Mouse (Mus musculus) midbrain, embryonic 10.5 days (tissue): ENCODE results near the gene 4930432K21Rik. TPM values are rescaled to one million over a fixed set of nuclear protein-coding genes. Genes with fewer than 3 reads are reported as not detected.

Experiments used
- DNase-seq: peaks from one replicate; pipeline ENCODE4 v3.0.0-alpha.2; 2017; ENCODE audit warnings: low spot score
- H3K27ac ChIP-seq: fragments of 300-500 bp; sonication (generic); replicated peaks from 2 replicates; pipeline ENCODE4 v1.5.1; 2016; ENCODE audit warnings: mild to moderate bottlenecking
- H3K27me3 ChIP-seq: fragments of 300-500 bp; sonication (generic); 2 replicates; pipeline ENCODE4 v1.6.1; 2016; ENCODE audit warnings: low read depth, mild to moderate bottlenecking; ENCODE audit not compliant: poor library complexity, severe bottlenecking
- H3K36me3 ChIP-seq: fragments of 300-500 bp; sonication (generic); 2 replicates; pipeline ENCODE4 v1.6.1; 2016; ENCODE audit warnings: mild to moderate bottlenecking, moderate library complexity
- H3K4me1 ChIP-seq: fragments of 300-500 bp; sonication (generic); 2 replicates; pipeline ENCODE4 v1.6.1; 2016
- H3K4me3 ChIP-seq: fragments of 300-500 bp; sonication (generic); 2 replicates; pipeline ENCODE4 v1.5.1; 2016; ENCODE audit warnings: mild to moderate bottlenecking, moderate library complexity
- H3K9me3 ChIP-seq: fragments of 300-500 bp; sonication (generic); replicated peaks from 2 replicates; pipeline ENCODE4 v1.6.1; 2016; ENCODE audit warnings: mild to moderate bottlenecking
- WGBS: fragments of 180-500 bp; shearing (Covaris S2); methylation state at CpG from one replicate; pipeline ENCODE4 v1.1.7; 2016; 5-methylcytosine and 5-hydroxymethylcytosine counted together
- polyA plus RNA-seq: library from polyadenylated mRNA; unstranded; fragments of >200 nt; fragmentation: Nextera tagmentation; extraction: Ambion mirVana; gene quantifications from 2 replicates; pipeline ENCODE4 v1.2.1, GENCODE M21; 2016

4930432K21Rik gene
- polyA plus RNA-seq, 1 experiment from 2014 or later, result 2.4 TPM

DNA sequence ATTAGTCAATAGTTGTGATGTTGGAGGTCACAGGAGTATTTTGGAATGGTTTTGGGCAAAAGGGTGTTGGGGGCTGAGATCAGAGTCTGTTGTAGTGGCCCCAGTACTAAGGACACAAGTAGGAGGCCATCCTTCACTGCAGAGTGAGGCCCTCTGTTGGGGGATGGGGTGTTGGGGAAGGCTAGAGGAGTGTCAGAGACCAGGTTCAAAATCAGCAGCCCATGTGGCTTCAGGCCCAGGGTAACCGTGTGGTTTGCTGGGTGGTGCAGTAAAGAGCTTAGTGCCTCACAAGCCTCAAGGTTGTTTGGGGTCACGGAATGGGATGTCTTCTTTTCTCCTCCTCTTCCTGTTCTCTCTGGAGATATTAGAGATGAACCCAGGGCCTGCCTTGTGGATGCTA, 21.1 kb upstream of the 4930432K21Rik start:
- Histone ChIP-seq H3K27ac (no peak overlapping the region; the same call in 1 of the 2 replicates), H3K4me1 (peaks cover 14% of the 10 kb centered on the region), H3K27me3 (peaks cover 12% of the 10 kb centered on the region), H3K4me3 (no peak overlapping the region), H3K9me3 (no peaks in the 10 kb centered on the region), H3K36me3 (peaks cover 4% of the 10 kb centered on the region)
- WGBS, result 82% methylated on average over 2 of the region's 2 CpGs
- DNase-seq, result no peak

DNA sequence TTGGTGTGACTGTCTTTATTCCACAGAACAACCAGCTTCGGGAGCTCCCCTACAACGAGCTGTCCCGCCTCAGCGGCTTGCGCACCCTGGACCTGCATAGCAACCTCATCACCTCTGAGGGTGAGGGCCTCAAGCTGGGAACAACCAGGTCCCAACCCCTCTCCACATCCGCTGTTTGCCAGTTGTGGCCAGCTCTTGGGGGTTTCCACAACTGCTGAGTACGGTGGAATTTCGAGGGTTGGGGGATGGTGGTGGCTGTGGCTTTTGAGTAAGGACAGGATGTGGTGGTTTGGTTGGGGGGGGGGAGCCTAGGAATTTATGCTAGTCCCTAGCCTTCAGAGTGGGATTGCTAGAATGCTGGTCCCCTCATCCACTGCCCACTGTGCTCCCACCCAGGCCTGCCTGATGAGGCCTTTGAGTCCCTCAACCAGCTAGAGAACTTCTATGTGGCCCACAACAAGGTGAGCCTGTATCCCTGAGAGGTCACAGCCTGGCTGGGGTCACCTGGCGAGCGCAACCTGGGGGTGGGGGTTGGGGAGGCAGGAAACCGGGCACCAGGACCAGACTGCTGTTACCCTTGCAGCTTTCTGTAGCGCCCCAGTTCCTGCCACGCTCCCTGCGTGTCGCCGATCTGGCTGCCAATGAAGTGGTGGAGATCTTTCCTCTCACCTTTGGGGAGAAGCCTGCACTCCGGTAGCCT, 20.5 kb upstream of the 4930432K21Rik start:
- 69% methylated on average over 17 of the region's 17 CpGs for WGBS
- Histone ChIP-seq H3K27me3 (peaks cover 12% of the 10 kb centered on the region), H3K36me3 (peaks cover 10% of the 10 kb centered on the region), H3K9me3 (no peaks in the 10 kb centered on the region), H3K4me1 (peaks cover 14% of the 10 kb centered on the region), H3K4me3 (no peak overlapping the region), H3K27ac (0 out of 2 replicates have a peak overlapping the region, but pooled peaks have one; percentile 7)
- DNase-seq, result no peak

DNA sequence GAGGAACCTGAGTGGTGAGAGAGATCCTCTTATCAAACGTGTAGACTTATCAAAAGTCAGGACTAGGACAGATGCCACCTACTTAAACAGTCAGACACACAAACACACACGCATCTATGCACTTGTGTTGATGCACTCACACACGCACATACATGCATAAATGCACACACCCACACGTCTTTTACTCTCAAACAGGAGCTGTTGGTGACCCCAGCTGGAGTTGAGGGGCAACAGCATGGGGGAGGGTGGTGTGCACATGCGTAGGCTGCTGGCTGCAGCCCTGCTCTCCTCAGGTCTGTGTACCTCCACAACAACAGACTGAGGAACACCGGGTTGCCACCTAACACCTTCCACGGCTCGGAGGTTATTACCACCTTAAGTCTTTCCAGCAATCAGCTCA, 19.5 kb upstream of the 4930432K21Rik start:
- DNase-seq, result no peak
- Histone ChIP-seq H3K27me3 (peaks cover 12% of the 10 kb centered on the region), H3K27ac (no peak overlapping the region), H3K4me3 (no peak overlapping the region), H3K4me1 (peaks cover 14% of the 10 kb centered on the region), H3K9me3 (no peaks in the 10 kb centered on the region), H3K36me3 (peaks cover 19% of the 10 kb centered on the region)
- 71% methylated on average over 8 of the region's 8 CpGs for WGBS

DNA sequence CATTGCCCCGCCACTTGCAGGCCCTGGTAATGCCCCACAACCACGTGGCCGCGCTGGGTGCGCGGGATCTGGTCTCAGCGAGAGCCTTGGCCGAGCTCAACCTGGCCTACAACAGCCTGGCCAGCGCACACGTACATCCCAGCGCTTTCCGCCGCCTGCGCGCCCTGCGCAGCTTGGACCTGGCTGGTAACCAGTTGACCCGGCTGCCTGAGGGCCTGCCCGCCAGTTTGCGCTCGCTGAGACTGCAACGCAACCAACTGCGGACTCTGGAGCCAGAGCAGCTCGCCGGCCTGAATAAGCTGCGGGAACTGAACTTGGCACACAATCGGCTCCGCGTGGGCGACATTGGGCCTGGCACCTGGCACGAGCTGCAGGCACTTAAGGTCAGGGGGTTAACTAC, 17.0 kb upstream of the 4930432K21Rik start:
- Histone ChIP-seq H3K9me3 (no peaks in the 10 kb centered on the region), H3K4me3 (no peak overlapping the region), H3K27me3 (peaks cover 12% of the 10 kb centered on the region), H3K4me1 (peaks cover 14% of the 10 kb centered on the region), H3K27ac (no peak overlapping the region), H3K36me3 (peaks cover 44% of the 10 kb centered on the region)
- DNase-seq, result no peak
- 47% methylated on average over 30 of the region's 30 CpGs for WGBS

DNA sequence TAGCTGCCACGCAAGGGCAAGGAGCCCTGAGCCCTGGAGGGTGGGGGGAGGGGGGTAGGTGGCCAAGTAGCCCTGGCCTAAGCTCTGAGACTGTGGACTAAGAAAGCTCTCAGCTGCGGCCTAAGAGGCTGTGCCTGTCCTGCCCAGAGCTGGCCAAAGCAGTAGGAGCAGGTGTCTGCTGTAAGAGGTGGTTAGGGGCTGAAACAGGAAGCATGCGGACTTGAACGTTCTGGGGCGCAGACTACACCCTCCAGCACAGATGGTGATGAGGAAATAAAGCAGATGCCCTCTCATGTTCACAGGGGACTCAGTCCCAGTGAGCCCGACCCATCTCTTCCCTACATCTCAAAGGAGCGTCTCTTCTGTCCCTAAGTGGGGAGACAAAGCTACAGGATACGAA, 15.6 kb upstream of the 4930432K21Rik start:
- H3K27ac ChIP-seq, result no peak overlapping the region
- no peak for DNase-seq
- peaks cover 12% of the 10 kb centered on the region for H3K4me1 ChIP-seq
- no peaks in the 10 kb centered on the region for H3K9me3 ChIP-seq
- peaks cover 12% of the 10 kb centered on the region for H3K27me3 ChIP-seq
- H3K36me3 ChIP-seq, result peaks cover 59% of the 10 kb centered on the region
- no peak overlapping the region for H3K4me3 ChIP-seq
- WGBS, result 92% methylated on average over 8 of the region's 8 CpGs

DNA sequence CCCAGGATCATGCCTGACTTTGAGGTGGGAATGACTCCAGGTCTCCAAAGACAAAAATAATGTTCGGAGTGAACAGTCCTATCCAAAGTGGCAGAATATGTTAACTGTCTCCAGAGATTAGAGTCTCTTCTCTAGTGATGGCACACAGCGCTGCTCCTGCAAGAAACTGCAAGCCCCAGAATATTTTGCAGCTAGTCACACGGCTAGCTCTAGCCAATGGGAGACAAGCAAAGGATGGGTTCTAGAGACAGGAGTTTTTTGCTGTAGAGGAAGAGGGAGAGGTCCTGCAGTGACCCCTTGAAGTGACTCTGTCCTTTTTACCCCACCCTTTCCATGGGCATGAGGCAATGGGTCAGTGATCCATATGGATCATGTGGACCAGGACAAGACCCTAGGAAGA, 10.0 kb upstream of the 4930432K21Rik start:
- H3K36me3 ChIP-seq, result peaks cover 99% of the 10 kb centered on the region
- no peaks in the 10 kb centered on the region for H3K27me3 ChIP-seq
- WGBS, result 89% methylated on average over 3 of the region's 3 CpGs

DNA sequence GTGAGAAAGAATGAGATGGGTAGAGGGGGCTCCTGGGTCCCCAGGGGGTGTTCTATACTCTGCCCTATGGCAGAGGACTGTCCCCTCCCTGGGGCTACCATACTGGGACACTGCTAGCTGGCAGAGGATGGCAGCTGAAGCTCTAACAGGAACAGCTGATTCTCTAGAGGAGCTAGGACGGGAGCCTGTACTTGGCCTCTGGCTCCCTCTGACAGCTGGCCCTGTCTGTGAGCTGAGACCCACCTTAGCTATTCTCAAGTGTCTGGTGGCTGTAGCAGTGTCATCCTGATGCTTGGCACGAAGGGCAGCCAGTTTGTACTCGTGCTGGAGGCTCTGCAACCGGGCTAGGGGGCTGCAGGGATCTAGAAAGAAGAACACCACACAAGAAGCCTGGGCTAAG, 7.0 kb upstream of the 4930432K21Rik start:
- no peak overlapping the region for H3K4me3 ChIP-seq
- H3K36me3 ChIP-seq, result peaks cover 91% of the 10 kb centered on the region
- no peaks in the 10 kb centered on the region for H3K9me3 ChIP-seq
- WGBS, result 92% methylated on average over 4 of the region's 4 CpGs
- no peak overlapping the region for H3K27ac ChIP-seq
- no peaks in the 10 kb centered on the region for H3K27me3 ChIP-seq
- peaks cover under 1% of the 10 kb centered on the region; the same call in 1 of the 2 replicates for H3K4me1 ChIP-seq
- DNase-seq, result no peak

More for the DNA sequence above, 10.0 kb upstream of the 4930432K21Rik start:
- H3K4me1 ChIP-seq, result no peaks in the 10 kb centered on the region
- no peak for DNase-seq
- no peaks in the 10 kb centered on the region for H3K9me3 ChIP-seq
- H3K27ac ChIP-seq, result no peak overlapping the region
- H3K4me3 ChIP-seq, result no peak overlapping the region

DNA sequence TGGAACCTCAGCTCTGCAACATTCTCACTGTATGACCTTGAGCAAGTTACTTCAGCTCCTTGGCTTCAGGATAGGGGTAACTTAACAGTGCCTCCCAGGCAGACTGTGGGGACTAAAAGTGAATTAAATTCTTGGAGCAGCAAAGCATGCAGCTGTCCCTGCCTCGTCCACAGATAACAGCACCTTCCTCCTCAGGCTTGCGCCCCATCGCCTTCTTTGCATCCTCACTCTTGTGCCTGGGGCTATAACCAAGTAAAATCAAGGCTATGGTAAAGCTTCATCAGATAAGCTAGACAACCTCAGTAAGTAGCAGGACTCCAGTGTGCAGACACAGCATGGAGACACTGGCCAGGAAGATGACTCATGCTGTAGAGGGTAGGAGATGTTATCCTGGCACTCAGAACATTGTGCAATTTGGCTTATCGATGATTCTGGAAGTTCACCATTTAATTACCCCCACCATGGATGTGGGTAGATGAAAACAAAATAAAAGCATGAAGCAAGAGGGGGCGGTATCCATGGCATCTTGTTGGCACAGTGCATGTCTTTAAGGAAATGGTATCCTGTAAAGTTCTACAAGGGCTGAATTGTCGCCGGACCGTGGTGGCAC, 3.1 kb upstream of the 4930432K21Rik start:
- Histone ChIP-seq H3K4me3 (no peak overlapping the region), H3K36me3 (peaks cover 54% of the 10 kb centered on the region), H3K27ac (no peak overlapping the region), H3K4me1 (peaks cover 28% of the 10 kb centered on the region), H3K27me3 (peaks cover 8% of the 10 kb centered on the region; the same call in 1 of the 2 replicates), H3K9me3 (no peaks in the 10 kb centered on the region)
- no peak for DNase-seq
- WGBS, result 92% methylated on average over 8 of the region's 8 CpGs

DNA sequence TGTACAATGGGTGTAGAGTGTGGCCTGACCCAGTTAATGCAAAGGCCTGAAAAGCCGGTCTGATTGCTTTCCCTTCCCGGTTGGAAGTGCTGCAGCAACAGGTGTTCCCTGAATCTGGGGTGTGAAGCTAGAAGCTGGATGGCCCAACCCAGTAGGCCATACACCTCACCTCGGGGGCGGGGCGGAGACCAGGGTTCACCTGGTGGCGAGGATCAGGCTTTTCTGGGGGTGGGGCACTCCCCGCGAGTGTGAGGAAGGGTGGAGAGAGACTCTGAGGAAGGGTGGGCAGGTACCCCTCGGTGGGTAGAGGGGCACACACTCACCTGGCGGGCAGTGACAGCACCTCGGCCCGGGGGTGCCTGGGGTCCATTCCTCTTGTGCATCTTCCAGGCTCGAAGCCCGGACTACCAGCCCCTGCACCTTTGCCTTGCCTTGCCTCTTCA, 480 bp upstream of the 4930432K21Rik start:
- no peaks in the 10 kb centered on the region for H3K9me3 ChIP-seq
- peaks cover 28% of the 10 kb centered on the region for H3K4me1 ChIP-seq
- DNase-seq, result no peak
- H3K27ac ChIP-seq, result peak overlapping the region; percentile 88
- 8% methylated on average over 14 of the region's 14 CpGs for WGBS
- peaks cover 8% of the 10 kb centered on the region; the same call in 1 of the 2 replicates for H3K27me3 ChIP-seq
- H3K4me3 ChIP-seq, result peak overlapping the region; percentile 80
- H3K36me3 ChIP-seq, result peaks cover 29% of the 10 kb centered on the region

DNA sequence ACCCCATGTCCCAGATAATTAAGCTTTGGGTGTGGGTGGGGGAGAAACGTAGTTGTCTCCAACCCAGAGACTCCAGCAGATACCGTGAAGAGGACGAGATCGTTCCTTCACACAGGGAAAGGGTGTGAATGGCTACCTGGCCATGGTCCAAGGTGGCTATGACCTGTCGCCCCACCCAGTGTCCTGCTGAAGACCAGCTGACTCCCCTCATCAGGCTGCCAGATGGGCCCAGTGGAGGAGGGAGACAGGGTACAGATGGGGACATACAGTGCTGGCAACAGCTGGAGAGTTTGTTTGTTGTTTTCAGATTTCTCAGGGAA, 666 bp downstream of the 4930432K21Rik start:
- H3K4me3 ChIP-seq, result peak overlapping the region; percentile 80
- H3K27me3 ChIP-seq, result peaks cover 8% of the 10 kb centered on the region; the same call in 1 of the 2 replicates
- peaks cover 18% of the 10 kb centered on the region for H3K36me3 ChIP-seq
- 97% methylated on average over 5 of the region's 5 CpGs for WGBS
- H3K4me1 ChIP-seq, result peaks cover 28% of the 10 kb centered on the region
- peak overlapping the region; percentile 88 for H3K27ac ChIP-seq
- no peaks in the 10 kb centered on the region for H3K9me3 ChIP-seq
- DNase-seq, result no peak

DNA sequence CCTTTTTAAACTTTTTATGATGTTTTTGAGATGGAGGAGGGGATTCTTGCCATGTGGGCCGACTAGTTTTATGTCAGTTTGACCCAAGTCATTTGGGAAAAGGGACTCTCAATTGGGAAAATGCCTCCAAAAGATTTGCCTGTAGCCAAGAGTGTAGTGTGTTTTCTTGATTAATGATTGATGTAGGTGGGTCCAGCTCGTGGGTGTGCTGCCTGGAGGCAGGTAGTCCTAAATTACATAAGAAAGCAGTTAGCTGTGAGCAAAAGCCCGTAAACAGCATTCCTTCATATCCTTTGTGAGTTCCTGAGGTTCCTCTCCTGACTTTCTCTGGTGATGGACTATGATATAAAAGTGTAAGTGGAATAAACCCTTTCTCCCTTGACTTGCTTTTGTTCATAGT, 1.4 kb downstream of the 4930432K21Rik start:
- peaks cover 11% of the 10 kb centered on the region for H3K36me3 ChIP-seq
- no peak overlapping the region for H3K27ac ChIP-seq
- peaks cover 8% of the 10 kb centered on the region; the same call in 1 of the 2 replicates for H3K27me3 ChIP-seq
- H3K9me3 ChIP-seq, result no peaks in the 10 kb centered on the region
- 83% methylated on average over 3 of the region's 3 CpGs for WGBS
- H3K4me3 ChIP-seq, result no peak overlapping the region
- peaks cover 28% of the 10 kb centered on the region for H3K4me1 ChIP-seq
- DNase-seq, result no peak

DNA sequence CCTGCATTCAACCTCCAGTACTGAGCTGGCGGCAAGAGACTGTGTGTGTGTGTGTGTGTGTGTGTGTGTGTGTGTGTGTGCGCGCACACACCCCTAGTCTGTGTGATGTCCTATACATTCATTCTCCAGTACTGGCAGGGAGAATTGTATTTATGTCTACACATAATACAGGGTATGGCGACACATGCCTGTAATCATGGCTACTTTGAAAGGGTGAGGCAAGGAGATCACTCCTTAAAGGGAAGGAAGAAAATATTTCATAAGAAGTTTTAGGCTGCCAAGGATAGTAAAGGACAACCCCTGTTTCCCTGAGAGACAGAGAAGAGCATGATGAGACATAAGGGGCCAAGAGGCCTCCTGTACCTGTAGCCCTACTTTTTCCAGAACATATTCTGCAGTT, 9.8 kb downstream of the 4930432K21Rik start:
- no peak overlapping the region for H3K27ac ChIP-seq
- H3K9me3 ChIP-seq, result no peaks in the 10 kb centered on the region
- H3K36me3 ChIP-seq, result peaks cover 11% of the 10 kb centered on the region; the same call in 1 of the 2 replicates
- 93% methylated on average over 4 of the region's 4 CpGs for WGBS
- H3K27me3 ChIP-seq, result no peaks in the 10 kb centered on the region
- no peak overlapping the region for H3K4me3 ChIP-seq
- DNase-seq, result no peak
- no peaks in the 10 kb centered on the region for H3K4me1 ChIP-seq

DNA sequence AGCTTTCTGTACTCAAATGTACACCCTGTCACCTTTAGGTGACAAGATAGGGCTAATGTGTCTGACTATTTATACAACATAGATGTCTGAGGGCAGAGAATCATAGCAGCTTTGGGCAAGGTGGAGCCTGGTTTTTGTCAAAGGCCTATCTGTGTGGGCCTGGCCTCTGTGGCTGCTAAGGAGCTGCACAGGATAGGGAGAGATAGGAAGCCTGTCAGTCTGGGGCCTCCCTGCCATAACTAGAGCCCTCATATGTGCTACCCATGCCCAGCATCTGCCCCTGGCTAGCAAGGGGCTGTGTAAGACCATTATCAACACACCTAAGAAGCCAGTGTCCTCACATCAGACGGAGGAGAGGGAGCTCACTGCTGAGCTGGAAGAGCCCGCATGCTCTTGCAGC, 19.9 kb downstream of the 4930432K21Rik start:
- DNase-seq, result no peak
- WGBS, result 86% methylated on average over 2 of the region's 2 CpGs
- Histone ChIP-seq H3K9me3 (no peaks in the 10 kb centered on the region), H3K27ac (no peak overlapping the region), H3K4me3 (no peak overlapping the region), H3K36me3 (peaks cover 37% of the 10 kb centered on the region), H3K27me3 (no peaks in the 10 kb centered on the region), H3K4me1 (0 out of 2 replicates have a peak, but pooled peaks cover 6% of the 10 kb centered on the region)
